Mouse (Mus musculus): ENCODE results near the gene Bri3. TPM values are rescaled to one million over a fixed set of nuclear protein-coding genes. Genes with fewer than 3 reads are reported as not detected.
"Not testable (repeated sequence)": the region's sequence is repeated elsewhere in the genome, so short reads cannot be mapped to it uniquely, and the experiment has no call there.

The Bri3 gene
- total RNA-seq, 2 experiments from 2014 or later: 149 to 160 TPM

DNA sequence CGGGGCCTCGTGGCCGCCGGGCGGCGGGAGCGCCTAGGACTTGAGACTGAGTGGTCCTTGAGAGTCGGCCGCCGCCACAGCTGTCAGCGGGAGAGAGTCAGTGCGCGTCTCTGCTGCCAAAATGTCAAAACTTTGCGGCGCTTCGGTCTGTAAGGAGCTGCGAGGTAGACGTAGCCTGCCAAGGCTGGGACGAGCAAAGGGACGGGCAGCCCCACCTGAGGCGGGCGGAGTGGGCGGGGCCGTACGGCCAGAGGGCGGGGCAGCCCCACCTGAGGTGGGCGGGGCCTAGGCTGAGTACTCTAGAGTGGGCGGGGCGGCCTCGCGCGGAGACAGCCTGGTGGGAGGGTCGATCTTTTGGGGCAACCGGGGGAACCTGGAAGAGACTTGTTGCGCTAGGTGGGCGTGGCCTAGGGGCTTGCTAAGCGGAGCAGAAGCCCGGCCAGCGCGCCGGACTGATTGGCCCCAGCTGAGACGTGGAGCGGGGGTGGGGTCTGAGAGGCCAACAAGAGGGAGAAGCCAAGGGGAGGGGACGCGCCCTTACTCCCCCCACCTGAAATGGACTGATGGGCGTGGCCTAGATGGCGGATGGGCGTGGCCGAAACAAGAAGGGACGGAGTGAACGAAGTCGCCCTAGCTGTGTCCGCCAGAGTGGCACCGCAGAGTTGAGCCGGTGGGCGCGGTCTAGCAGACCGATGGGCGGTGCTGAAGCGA, 113.8 kb downstream of the Bri3 start, which contains the start of gene Baiap2l1:
Gene Baiap2l1 (minus strand): TSS at position 232 of the 711 bp plus-strand sequence.
- DNase-seq: peak; percentile 89 to 90

DNA sequence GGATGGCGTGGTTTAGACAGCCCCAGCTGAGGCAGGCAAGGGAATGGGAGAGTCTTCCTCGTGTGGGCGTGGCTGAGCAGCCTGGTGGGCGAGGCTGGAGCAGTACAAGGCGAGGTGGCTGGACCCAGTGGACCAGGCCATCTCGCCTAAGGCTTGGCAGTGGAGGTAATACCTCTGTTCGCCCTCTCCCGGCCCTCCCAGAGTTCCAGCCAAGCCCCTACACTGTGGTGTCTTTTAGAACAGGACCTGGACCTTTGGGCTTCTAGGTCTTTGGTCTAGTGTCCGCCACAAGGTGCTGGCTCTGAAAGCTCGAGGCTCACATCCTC, 114.3 kb downstream of the Bri3 start:
- DNase-seq: no peak

DNA sequence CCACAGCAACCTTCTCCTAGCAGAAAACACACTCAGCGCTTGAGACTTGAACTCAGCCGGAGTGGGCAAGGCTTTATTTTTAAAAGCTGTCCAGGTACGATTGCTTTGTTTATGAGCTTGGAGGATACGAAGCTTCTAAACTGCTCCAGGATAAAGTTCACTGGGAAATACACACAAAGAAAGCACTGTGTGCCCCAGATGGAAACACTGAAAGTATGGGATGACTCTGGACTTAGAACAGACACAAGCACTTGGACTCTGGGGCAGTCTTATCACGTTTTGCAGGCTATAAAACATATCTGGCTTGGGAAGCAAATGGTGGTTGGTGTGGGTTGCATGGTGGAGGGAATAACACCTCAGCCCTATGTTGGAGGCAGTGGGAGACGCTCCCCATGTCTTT, 115.6 kb downstream of the Bri3 start:
- DNase-seq: no peak

DNA sequence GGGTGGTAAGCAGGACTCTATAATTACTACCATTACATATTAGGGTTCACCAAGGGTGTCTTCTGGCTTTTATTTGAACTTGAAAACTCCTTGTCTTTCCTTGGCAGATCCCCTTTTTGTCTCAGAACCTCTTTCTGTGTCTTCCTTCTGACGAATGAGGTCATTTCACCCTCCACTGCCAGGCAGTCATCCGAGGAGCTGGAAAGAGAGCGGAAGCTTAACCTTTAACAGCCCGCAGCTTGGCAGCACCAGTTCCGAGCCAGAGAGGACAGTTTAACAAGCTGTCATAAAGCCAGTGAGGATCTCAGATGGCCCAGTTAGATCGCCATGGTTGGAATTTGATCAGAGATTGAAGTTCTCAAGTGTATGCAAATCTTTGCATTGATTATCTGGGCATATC, 116.1 kb downstream of the Bri3 start:
- no peak for DNase-seq

DNA sequence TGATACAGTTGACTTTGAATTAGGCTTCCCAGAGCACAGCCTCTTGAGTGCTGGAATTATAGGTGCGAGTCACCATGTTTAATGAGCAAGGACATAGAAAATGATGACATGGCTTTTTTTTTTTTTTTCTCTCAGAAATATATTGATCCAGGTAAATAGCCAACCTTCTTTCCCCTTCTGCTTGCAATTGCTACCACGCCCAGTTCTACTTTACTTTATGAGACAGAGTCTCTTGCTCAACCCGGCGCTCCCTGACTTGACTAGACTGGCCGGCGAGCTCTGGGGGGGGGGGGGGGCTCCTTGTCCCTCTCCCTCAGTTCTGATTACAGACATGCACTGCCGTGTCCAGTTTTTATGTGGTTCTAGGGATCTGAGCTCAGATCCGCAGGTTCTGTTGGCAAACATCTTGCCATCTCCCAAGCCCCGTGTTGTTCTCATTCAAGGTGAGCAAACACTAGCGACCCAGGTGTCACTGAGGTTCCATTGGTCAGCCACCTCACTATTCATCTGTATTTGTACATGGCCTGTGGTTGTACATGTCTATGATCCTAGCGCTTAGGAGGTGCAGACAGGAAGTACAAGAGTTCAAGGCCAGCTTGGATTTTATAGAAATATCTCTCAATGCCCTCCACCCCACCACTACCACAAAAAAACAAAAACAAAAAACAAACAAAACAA, 120.6 kb downstream of the Bri3 start:
- DNase-seq: no peak

DNA sequence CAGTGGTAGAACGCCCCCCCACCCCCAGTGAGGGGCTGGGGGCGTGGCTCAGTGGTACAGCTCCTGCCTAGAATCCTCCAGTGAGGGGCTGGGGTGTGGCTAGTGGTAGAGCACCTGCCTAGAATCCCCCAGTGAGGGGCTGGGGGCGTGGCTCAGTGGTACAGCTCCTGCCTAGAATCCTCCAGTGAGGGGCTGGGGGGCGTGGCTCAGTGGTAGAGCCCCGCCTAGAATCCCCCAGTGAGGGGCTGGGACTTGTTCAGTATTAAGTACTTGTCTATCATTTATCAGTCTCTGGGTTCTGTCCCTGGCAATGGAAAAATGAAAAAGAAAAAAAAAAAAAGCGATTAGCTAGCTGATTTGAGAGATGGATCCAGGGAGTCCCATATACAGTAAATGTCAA, 122.3 kb downstream of the Bri3 start:
- not testable (repeated sequence) for DNase-seq

DNA sequence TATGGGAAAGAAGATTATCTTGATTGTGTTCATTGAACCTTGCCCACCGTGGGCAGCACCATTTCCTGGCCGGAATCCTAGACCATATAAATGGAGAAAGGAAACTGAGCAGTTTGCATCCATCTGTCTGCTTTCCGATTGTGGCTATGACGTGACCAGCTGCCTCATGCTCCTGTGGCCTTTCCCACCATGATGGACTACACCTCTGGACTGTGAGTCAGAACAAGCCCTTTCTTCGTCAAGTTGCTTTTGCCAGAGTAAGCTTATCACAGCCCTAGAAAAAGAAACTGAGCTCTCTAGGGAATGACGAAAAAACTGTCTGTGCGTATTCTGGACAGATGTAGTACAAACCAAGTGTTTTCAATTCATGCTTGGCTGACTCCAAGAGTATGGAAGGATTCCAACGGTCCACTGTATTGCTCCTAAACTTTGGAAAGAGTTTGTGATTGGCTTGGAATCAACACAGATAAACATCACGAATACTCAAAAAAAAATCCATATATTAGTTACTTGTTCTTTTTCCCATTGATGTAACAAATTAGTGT, 124.5 kb downstream of the Bri3 start:
- peak; percentile 36 to 49 for DNase-seq

DNA sequence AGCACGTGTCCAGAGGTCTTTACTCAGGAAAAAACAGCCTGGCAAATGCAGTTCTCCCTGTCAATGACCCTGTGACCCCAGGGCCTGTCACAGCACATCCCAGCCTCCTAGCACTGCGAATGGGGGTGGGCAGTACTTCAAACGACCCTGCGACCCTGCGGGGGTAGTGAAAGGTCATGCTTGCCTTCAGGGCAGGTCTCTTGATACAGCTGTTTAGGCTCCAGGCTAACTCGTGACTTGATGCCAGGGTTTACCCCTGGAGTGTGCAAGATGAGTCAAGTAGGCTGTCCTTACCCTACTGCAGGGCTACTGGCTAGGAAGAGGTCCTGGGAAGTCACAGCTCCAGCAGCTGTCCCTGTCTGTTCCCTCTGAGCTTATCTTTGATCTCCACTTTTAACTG, 126.7 kb downstream of the Bri3 start:
- DNase-seq: no peak

DNA sequence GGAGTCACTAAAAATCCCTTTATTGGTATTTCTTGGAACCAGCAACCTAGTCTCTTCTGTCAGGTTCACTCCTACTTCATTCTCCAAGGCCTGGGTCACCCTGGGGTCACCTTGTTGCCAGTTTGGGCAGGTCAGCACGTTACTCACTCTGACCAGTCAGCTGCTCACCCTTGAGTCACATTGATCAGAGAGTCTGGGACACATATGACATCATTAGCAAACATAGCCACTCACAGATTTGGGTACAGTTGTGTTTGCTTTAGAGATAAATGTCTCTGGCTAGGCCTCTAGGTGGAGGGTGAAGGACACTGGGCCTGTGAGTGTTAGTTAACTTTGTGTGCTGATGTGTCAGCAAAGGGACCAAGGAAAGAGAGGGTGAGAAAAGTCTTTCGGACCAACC, 127.9 kb downstream of the Bri3 start:
- peak; percentile 20 to 26 for DNase-seq

DNA sequence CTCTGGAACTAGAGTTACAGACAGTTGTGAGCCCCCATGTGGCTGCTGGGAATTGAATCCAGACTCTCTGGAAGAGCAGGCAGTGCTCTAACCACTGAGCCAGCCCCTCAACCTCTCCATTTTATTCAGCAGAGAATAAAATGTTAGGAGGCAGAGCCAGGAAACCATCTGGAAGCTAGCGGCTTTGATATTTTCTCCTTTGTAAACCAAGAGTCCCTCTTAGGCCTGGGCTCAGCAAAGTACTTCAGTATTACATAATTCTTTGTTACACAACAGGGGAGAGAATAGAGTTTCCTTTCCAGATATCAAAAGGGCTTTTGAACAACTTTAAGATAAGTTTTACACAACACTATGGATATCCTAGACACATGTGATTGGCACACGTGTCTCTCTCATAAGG, 128.6 kb downstream of the Bri3 start:
- peak; percentile 33 to 37 for DNase-seq

DNA sequence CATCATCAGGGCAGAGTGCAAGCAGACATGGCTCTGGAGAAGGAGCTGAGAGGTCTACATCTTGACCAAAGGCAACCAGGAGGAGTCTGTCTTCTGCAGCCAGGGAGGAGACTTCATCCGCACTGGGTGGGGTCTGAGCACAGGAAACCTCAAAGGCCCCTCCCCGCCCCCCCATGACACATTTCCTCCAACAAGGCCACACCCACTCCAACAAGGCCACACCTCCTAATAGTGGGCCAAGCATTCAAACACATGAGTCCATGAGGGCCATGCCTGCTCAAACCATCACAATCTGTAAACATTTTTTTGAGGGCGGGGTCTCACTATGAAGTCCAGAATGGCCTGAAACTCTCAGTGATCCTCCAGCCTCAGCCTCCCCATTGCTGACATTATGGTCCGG, 135.2 kb downstream of the Bri3 start:
- no peak for DNase-seq

DNA sequence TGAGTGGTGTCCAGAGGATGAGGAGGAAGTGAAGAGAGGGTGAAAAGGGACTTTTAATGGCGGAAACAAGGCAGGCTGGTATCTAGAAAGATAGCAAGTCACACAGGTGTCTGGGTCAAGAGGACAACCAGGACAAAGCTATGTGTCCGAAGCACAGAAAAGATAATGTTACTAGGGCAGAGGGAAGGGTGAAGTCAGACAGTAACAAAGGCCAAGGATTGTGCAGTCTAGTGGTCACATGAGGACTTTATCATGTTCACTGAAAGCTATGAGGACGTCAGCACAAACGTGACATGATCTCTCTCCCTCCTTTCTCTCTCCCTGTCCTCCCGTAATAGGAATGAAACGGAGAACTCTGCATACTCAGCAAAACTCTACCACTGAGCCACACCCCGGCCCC, 136.5 kb downstream of the Bri3 start:
- peak; percentile 29 to 39 for DNase-seq

DNA sequence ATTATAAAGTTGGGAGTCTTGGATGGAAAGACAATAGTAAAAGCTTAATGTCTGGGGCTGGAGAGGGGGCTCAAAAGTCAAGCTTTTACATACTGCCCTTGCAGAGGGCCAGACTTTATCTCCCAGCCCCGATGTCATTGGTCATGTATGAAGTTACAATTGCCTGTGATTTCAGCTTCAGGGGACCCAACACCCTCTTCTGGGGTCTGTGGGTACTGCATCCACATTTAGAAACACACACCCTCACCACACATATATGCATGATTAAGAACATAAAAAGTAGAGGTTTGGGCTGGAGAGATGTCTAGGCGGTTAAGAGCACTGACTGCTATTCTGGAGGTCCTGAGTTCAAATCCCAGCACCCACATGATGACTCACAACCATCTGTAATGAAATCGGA, 137.5 kb downstream of the Bri3 start:
- peak in 1 of 2 experiments; percentile 31 for DNase-seq

DNA sequence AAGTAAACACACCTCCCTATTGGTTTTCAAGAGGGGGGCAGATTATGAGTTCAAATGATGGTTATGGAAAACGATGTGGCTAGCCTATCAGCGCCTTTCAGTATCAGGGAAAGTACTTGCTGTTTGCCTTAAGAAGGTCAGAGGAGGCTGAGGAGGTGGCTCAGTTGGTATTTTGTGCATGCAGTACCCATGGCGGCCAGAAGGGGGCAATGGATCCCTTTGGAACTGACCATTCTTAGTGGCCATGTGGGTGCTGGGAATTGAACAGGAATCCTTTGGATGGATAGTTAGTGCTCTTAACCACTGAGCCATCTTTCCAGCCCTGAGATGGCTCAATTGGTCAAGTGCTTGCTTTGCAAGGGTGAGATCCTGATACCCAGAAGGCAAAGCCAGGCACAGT, 139.7 kb downstream of the Bri3 start:
- no peak for DNase-seq

DNA sequence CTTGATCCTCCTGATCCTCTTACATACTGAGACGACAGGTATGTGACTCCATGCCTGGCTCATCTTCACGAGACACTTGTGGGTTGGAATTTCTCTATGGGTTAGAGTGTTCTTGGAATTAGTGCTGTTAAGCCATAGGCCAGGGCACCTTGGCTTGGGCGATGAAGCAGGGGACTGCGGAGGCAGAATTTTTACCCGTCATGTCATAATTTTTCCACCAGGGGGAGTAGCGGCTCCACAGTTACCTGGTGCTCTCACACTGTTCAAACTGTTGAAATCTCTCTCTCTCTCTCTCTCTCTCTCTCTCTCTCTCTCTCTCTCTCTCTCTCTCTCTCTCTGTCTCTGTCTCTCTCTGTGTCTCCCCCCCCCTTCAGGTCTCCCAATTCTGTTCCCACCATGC, 143.6 kb downstream of the Bri3 start:
- DNase-seq: peak in 1 of 2 experiments; percentile 60

DNA sequence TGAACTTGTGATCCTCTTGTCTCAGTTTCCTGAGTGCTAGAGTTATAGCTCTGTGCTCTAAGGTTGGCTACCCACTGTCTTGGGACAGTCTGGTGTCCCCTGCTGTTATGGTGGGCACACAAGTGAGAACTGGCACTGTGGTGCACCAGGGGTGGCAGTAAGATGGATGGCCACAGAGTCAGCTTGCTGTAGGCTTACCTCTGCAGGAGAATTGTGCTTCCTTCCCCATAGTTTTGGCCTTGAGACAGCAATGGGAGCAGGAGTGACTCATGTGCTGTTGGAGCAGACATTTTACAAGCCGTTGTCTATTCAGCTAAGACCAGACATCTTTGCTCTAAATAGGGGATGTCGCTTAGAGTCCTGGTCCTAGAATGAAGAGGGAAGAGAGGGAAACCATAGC, 149.9 kb downstream of the Bri3 start:
- DNase-seq: no peak

DNA sequence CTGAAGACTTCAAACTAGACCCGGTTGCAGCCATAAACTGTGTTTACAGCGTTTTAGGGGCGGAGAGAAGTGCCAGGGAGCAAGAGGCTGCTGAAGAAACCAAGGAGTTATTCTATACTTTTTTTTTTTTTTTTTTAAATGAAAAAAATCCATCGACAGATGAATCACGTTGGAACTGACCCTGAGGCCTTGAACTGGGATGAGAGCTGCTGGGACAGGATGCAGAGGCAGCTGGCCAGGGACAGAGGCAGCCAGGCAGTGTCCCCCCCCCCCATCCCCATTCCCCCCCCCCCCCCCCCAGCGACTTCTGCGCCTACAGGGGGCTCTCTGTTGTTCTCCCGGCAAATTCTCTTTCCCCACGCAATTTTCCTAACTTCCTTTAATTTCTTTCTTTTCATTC, 153.3 kb downstream of the Bri3 start:
- DNase-seq: no peak

DNA sequence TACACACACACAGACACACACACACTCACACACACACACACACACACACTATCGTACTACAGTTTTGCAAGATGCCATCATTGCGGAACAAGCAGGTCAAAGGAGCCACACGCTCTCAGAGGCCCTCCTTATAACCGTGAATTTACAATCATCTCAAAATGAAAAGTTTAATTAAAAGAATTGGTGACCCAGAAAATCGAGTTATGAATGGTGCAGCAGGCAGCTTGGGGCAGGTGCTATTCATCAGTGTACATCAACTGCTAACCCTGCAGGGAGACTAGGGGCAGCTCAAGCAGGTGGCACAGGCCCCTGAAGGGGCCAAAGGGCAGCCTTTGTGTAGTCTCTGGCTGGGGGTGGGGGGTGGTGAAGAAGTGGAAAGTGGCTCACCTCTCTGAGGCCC, 156.6 kb downstream of the Bri3 start:
- no peak for DNase-seq

DNA sequence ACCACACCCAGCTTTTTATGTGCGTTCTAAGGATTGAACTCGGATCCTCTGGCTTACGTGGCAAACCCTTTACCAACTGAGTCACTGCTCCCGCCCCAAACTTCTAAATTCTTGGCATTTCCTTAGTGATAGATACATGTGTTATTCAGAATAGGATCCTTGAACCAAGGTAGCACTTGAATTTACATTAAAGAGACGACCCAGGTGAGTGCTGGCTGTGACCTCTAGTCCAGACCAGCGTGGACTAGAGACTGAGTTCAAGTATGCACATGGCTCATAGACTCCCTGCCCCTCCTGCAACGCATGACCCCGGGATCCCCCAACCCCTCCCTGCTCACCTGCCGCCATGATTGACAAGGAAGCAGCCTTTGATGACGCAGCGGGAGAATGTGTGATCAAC, 162.0 kb downstream of the Bri3 start:
- no peak for DNase-seq

DNA sequence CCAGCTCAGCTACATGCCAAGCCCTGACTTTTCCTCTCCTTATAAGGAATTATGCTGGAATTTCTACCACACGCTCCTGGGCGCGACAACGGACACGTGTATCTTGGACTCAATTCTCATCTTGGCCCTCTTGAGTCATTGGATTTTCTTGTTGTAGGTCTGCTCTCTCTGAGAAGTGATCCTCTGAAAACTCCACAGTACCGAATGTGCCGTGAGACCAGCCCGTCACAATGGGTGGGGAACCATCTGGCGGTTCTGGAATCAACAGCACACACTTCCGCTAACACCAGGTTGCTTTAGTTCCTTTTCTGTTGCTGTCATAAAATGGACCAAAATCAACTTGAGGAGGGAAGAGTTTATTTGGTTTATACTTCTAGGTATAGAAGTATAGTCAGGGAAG, 166.4 kb downstream of the Bri3 start:
- DNase-seq: no peak

DNA sequence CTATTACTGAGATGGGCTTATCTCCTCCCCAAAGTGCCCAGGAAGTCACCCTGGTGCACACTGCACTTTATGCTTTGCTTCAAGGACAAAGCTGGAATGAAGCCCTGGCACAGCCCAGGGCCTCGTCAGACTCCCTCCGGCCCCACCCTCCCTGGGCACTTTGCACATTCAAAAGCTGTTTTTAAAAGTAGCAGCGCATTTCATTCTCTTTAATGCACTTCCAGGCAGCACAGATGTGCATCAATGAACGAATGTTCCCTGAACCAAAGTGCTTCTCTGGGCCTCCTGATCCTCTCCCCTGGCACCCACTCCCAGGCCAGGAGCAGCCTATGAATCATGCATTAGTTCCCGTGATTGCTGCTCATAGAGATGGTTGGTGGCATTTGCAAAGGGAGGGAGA, 167.5 kb downstream of the Bri3 start:
- DNase-seq: no peak

DNA sequence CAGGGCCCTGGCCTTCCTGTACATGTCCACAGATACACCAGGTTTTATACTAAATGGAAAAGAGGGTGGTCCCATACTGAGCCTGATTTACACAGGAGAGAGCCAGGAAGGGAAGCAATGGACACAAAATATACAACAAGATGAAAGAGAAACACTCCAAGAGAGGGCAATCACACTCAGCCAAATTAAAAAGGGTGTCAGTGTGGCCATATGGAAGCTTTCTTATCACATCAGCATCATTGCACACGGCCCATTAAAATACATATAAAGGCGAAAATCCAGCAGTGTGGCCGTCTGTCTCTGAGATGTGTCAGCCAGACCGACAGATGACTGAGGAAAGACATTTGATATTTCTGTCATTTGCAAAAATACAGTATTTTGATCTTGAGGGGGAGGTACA, 168.5 kb downstream of the Bri3 start:
- no peak for DNase-seq

DNA sequence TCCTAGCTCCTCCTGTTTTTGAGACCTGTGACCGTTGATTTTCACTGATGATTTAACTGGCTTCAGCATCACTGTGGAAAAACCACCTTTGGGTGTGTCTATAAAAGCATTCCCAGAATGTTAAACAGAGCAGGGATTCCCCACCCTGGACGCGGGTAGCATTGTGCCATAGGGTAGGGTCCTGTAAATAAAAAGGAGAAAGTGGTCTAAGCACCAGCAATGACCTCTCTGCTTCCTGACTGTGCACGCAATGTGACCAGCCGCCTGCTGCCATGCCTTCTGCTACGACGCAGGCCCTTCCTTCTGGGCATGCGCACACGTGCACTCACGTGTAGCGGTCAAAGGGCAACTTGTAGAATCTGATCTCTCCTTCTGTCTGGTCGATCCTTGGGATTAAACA, 174.2 kb downstream of the Bri3 start:
- no peak for DNase-seq

DNA sequence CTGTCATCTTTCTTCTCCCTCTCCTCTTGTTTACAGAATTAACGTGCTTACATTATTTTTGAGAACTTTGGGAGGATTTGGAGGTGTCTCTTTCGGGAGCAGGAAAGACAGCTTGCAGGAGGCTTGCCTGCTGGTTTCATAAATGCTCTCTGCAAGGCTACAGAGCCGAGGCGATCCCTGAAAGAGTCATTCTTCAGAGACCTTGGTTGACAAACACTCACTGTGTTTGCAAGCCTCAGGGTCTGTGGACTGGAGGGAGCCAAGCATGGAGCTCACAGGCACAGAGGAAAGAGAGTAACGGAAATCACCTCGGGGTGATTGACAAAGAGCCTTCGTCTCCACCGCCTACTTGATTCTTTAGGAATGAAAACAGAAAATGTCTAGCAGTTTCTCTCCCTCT, 175.8 kb downstream of the Bri3 start:
- DNase-seq: no peak
